Mouse (Mus musculus) heart, adult 2 months (tissue): ENCODE measurements around the gene Ggt1. TPM values are rescaled to one million over a fixed set of nuclear protein-coding genes. Genes with fewer than 3 reads are reported as not detected.
"Not testable (repeated sequence)": the region's sequence is repeated elsewhere in the genome, so short reads cannot be mapped to it uniquely, and the experiment has no call there.

Experiments used
- DNase-seq, 2 experiments: peaks; one replicate each; pipeline ENCODE4 v3.0.0; 2021
- H3K27ac ChIP-seq: fragments of 200-600 bp; 2 replicates; pipeline ENCODE4 v1.8.1; 2022
- H3K27me3 ChIP-seq: fragments of 200-500 bp; 2 replicates; pipeline ENCODE4 v1.6.1; 2012; ENCODE audit warnings: mild to moderate bottlenecking, low read length, inconsistent platforms, mixed read lengths; ENCODE audit not compliant: control insufficient read depth, insufficient read depth
- H3K36me3 ChIP-seq: fragments of 200-500 bp; 2 replicates; pipeline ENCODE4 v1.6.1; 2012; ENCODE audit warnings: low read length, inconsistent platforms; ENCODE audit not compliant: control insufficient read depth, insufficient read depth
- H3K4me1 ChIP-seq: fragments of 200-500 bp; 2 replicates; pipeline ENCODE4 v1.6.1; 2011; ENCODE audit warnings: low read length; ENCODE audit not compliant: control insufficient read depth, insufficient read depth
- H3K4me3 ChIP-seq: fragments of 200-600 bp; 2 replicates; pipeline ENCODE4 v1.8.1; 2022
- H3K79me2 ChIP-seq: fragments of 200-500 bp; replicated peaks from 2 replicates; pipeline ENCODE4 v1.6.1; 2012; ENCODE audit warnings: mild to moderate bottlenecking, inconsistent platforms, low read length, moderate library complexity, mixed read lengths; ENCODE audit not compliant: control insufficient read depth, insufficient read depth
- H3K9ac ChIP-seq: fragments of 200-500 bp; 2 replicates; pipeline ENCODE4 v1.6.1; 2012; ENCODE audit warnings: low read depth, mild to moderate bottlenecking, control low read depth, inconsistent platforms, low read length, mixed read lengths
- CTCF ChIP-seq: fragments of 200-600 bp; IDR thresholded peaks from 2 replicates; pipeline ENCODE4 v1.8.1; 2022; ENCODE audit warnings: antibody characterized with exemption, mild to moderate bottlenecking, moderate library complexity
- EP300 ChIP-seq: fragments of 200-500 bp; IDR thresholded peaks from 2 replicates; pipeline ENCODE4 v1.6.1; 2011; ENCODE audit warnings: low read depth, low read length, control low read depth; ENCODE audit not compliant: insufficient read depth
- POLR2A ChIP-seq: fragments of 200-500 bp; IDR thresholded peaks from 2 replicates; pipeline ENCODE4 v1.6.1; 2011; ENCODE audit warnings: mild to moderate bottlenecking, low read depth, low read length, control low read depth; ENCODE audit not compliant: insufficient read depth
- WGBS: fragments of 180-500 bp; shearing (Covaris S2); methylation state at CpG from one replicate; pipeline ENCODE4 v1.1.7; 2018; 5-methylcytosine and 5-hydroxymethylcytosine counted together
- intact Hi-C: fragments of 180-260 bp; cut with DNase I; formaldehyde crosslinking; loops from one replicate; pipeline ENCODE4 v1.15.1; 2025
- polyA plus RNA-seq: library from polyadenylated mRNA; depleted of rRNA; stranded (reverse); fragments of >200 nt; gene quantifications from 2 replicates; pipeline ENCODE4 v1.2.3, GENCODE M21; 2012
- total RNA-seq, 2 experiments: library from RNA; stranded (reverse); gene quantifications; 2 replicates each; pipeline ENCODE4 v1.2.3; 2021

Ggt1 gene
- total and polyA plus RNA-seq, 3 experiments: 0.31 TPM; not detected in 2

- Histone ChIP-seq H3K27me3 (no peaks in the 10 kb centered on the region), H3K9ac (no peak overlapping the region), H3K79me2 (peaks cover 1% of the 10 kb centered on the region; the same call in 1 of the 2 replicates), H3K27ac (no peak overlapping the region), H3K4me3 (no peak overlapping the region), H3K36me3 (peaks cover 21% of the 10 kb centered on the region), H3K4me1 (peaks cover 13% of the 10 kb centered on the region)
- TF ChIP-seq CTCF: no peak
- no peak for TF ChIP-seq EP300
- no peak for TF ChIP-seq POLR2A
- intact Hi-C loops: no loop called here
- no peak for DNase-seq
- 81% methylated on average over 5 of the region's 5 CpGs for WGBS
Measured at GRCm38 (mm10) chr10:75520581-75520980, 40.8 kb upstream of the Ggt1 start.

GRCm38 (mm10) chr10:75521643-75522042 lies 39.8 kb upstream of the Ggt1 start:
- H3K36me3 ChIP-seq: peaks cover 21% of the 10 kb centered on the region

GRCm38 (mm10) chr10:75525450-75525849 lies 36.0 kb upstream of the Ggt1 start:
- H3K4me1 ChIP-seq, DNase-seq, H3K79me2 ChIP-seq, H3K27me3 ChIP-seq, H3K27ac ChIP-seq, intact Hi-C loops, H3K4me3 ChIP-seq, H3K9ac ChIP-seq: not testable (repeated sequence)
- H3K36me3 ChIP-seq: peaks cover 15% of the 10 kb centered on the region
- 97% methylated on average over 9 of the region's 9 CpGs for WGBS

More at GRCm38 (mm10) chr10:75521643-75522042, 39.8 kb upstream of the Ggt1 start:
- WGBS: 65% methylated on average over 4 of the region's 4 CpGs
- Histone ChIP-seq H3K27me3 (no peaks in the 10 kb centered on the region), H3K4me3 (no peak overlapping the region), H3K79me2 (peaks cover 4% of the 10 kb centered on the region; the same call in 1 of the 2 replicates), H3K27ac (no peak overlapping the region), H3K4me1 (peaks cover 4% of the 10 kb centered on the region), H3K9ac (no peak overlapping the region)
- TF ChIP-seq CTCF (no peak), POLR2A (no peak), EP300 (no peak)
- no peak for DNase-seq
- intact Hi-C loops: no loop called here

- 86% methylated on average over 2 of the region's 2 CpGs for WGBS
- Histone ChIP-seq H3K9ac (no peak overlapping the region), H3K27me3 (no peaks in the 10 kb centered on the region), H3K36me3 (peaks cover 3% of the 10 kb centered on the region; the same call in 1 of the 2 replicates), H3K4me1 (peaks cover 2% of the 10 kb centered on the region; the same call in 1 of the 2 replicates), H3K4me3 (no peak overlapping the region), H3K27ac (no peak overlapping the region), H3K79me2 (peaks cover 2% of the 10 kb centered on the region; the same call in 1 of the 2 replicates)
- TF ChIP-seq EP300 (no peak), CTCF (no peak), POLR2A (no peak)
- DNase-seq: no peak
- intact Hi-C loops: no loop called here
Measured at GRCm38 (mm10) chr10:75530322-75530721, 31.1 kb upstream of the Ggt1 start.

GRCm38 (mm10) chr10:75531532-75532090 lies 29.8 kb upstream of the Ggt1 start:
- no peak overlapping the region for H3K4me3 ChIP-seq
- TF ChIP-seq POLR2A (no peak), CTCF (no peak), EP300 (no peak)
- no peaks in the 10 kb centered on the region; the same call in 1 of the 2 replicates for H3K79me2 ChIP-seq
- no peak for DNase-seq
- H3K27me3 ChIP-seq: no peaks in the 10 kb centered on the region
- no peak overlapping the region for H3K9ac ChIP-seq
- H3K36me3 ChIP-seq: peaks cover 5% of the 10 kb centered on the region
- no peak overlapping the region for H3K27ac ChIP-seq
- WGBS: 92% methylated on average over 9 of the region's 9 CpGs
- peaks cover 3% of the 10 kb centered on the region for H3K4me1 ChIP-seq
- intact Hi-C loops: no loop called here

GRCm38 (mm10) chr10:75534216-75534615 lies 27.2 kb upstream of the Ggt1 start:
- TF ChIP-seq CTCF (no peak), EP300 (no peak), POLR2A (no peak)
- no peak overlapping the region for H3K4me3 ChIP-seq
- no peak overlapping the region; the same call in 1 of the 2 replicates for H3K27ac ChIP-seq
- 80% methylated on average over 8 of the region's 8 CpGs for WGBS
- no peak overlapping the region for H3K9ac ChIP-seq
- H3K27me3 ChIP-seq: no peaks in the 10 kb centered on the region
- intact Hi-C loops: no loop called here
- DNase-seq: no peak
- H3K79me2 ChIP-seq: no peaks in the 10 kb centered on the region
- peaks cover 5% of the 10 kb centered on the region for H3K36me3 ChIP-seq
- peaks cover 3% of the 10 kb centered on the region for H3K4me1 ChIP-seq
